Mouse (Mus musculus) cerebellum, postnatal 25 days (tissue): Measurements from ENCODE around the gene Disc1.
A peak's percentile ranks its signal among the peaks of the same experiment; 100 is the strongest.

Source experiments
- DNase-seq, 2 experiments: peaks; one replicate each; pipeline ENCODE4 v3.0.0; 2021; ENCODE audit warnings: mixed read lengths in 2 of 2

Disc1 gene

DNA sequence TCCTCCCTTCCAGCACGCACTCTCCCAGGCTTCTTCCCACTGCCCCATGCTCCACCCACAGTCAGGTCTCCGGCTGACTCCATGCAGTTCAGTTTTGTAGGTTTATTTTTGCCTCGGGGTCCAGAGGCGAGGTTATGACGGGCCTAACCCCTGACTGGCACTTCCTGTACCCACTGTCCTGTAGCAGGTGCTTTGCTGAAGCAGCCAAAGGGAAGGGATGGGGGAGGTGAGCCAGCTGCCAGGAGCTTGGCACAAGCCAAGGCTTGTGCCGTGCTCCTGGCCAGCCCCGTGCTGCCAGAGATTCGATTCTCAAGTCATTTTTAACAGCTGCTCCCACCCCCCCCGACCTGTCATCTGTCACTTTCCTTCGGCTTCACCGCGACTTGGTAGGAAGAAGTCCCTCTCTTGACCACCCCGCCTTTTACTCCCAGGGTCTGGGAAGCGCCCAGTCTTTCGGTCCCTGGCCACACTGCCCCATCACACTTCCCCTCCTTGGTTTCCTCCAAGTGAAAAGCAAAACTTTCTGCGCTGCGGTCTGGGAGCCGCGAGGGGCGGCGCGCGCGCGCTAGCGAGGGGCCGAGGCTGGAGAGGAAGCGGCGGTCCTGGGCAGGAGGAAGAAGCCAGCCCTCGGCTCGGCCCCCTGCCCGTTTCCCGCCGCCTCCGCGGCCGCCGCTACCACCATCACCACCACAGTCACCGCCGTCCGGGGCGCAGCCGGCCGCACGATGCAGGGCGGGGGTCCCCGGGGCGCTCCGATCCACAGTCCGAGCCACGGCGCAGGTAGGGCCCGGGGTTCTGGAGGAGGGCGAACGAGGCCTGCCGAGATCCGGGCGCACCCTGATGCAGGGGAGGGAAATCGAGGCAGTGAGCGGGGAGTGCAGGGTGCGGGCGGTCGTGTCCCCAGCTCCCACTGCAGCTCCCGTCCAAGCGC lies at the start of gene Disc1:
Gene Disc1 (plus strand): TSS at position 691 of the 931 bp plus-strand sequence.
- DNase-seq: peak; percentile 34 to 52

GRCm38 (mm10) chr8:125012695-125013627 lies 41.0 kb upstream of the Disc1 start, which contains the start of gene Tsnax:
TSS of gene Tsnax (plus strand) at chr8:125012997.
- DNase-seq: peak; percentile 93 to 95

GRCm38 (mm10) chr8:125024085-125024484 lies 29.9 kb upstream of the Disc1 start:
- no peak for DNase-seq

DNA sequence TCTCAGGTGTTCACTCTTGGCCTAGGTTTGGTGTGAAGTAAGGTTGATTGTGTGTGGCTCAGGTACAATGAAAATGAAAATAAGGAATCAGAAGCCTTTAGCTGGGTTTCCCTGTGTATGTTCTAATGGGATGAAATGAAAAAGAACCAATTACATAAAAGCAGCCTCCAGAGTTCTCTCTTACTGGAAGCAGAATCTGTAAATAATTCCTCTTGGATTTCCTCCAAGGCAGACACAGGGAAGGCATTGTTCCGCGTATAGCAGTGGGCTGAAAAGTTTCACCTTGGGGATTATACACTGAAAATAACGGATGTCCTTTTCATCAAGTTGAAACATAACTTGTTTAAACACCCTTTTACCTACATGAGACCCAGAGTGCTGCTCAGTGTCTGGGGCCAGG lies 26.8 kb upstream of the Disc1 start:
- no peak for DNase-seq

DNA sequence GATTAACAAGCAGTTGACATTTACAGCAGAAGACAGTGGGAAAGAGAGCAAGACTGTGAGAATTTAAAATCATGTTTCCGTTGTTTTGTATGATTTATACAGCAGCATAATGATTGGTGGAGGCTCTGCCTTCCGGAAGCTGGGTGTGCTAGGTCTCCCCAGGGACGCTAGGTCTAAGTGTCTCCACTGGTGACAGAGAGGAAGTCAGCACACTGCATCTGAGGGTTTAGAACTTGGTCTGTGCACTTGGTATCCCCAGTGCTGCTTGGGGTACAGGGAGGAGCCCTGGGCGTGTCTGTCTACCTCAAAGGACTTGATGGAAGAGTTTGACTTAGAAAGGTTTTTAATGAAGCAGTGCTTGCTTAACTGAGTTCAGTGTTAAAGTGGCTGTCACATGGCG lies 25.2 kb upstream of the Disc1 start:
- DNase-seq: no peak

DNA sequence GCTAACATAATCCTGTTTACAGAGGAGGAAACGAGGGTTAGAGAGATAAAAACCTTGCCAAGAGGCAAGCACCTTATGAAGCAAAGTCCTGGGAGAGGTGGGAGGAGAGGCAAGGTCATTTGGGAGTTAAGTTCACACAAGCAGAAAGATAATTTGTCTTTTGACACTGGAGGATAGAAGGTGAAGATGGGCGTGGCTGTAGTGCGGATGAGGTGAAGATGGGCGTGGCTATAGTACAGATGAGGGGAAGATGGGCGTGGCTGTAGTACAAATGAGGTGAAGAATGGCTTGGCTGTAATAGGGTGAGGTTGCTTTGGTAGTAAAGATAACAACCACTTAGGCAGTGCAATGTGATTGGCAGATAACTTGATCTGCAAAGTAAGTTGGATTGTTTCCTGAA lies 22.7 kb upstream of the Disc1 start:
- DNase-seq: no peak

GRCm38 (mm10) chr8:125034669-125035068 lies 19.3 kb upstream of the Disc1 start:
- DNase-seq: peak; percentile 88 to 93

DNA sequence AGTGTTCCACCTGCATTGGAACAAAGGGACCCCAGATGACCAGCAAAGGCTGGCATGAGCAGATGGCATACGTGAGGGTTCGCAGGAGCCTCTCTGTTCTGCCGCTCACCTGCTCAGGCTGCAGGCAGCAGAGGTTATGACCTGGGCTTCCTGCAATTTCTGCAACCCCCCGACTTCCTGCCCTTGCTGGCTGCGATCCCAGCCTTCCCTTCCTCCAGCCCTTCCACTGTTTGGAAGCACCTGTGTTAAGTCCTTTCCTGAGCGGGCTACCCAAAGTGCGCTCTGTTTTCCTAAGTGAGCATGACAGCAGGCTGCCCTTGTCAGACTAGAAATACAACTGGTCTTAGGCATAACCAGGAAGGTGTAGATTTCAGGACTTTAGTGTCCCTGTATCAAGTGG lies 16.9 kb upstream of the Disc1 start:
- no peak for DNase-seq

- DNase-seq: no peak
Observed at GRCm38 (mm10) chr8:125038731-125039130, 15.3 kb upstream of the Disc1 start.

DNA sequence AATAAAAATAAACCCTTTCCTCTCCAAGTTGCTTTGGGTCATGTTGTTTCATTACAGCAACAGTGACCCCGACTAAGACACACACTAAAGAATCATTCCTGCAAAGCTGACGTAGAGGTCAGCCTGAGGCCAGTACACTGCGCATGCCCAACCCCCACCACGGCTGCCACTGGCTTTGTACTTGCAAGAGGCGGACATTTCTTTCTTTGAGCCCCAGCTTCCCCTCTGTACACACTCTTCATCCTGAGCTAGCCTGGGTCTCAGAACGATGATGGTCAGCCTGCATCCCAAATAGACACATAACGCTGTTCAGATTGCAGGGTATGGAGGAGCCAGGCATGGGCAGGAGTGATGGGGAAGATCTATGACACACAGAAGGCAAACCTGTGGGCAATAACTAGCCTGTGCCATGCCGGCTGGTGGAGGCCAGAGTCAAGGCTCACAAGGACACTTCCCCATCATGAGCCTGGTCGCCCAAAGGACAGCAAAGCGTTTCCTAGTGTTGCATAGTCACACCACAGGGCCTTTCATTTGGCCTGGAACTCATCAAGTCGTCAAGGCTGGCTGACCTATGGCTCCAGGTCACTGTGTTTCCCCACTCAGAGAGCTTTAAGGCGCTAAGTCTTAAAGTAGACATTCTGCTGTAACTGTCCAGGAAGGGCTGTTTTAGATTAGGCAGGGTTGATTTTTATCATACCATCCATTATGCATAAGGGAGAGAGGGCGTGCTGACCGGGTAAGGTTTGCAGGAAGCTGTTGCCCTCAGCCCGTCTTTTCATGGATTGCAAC lies 13.2 kb upstream of the Disc1 start:
- DNase-seq: no peak

DNA sequence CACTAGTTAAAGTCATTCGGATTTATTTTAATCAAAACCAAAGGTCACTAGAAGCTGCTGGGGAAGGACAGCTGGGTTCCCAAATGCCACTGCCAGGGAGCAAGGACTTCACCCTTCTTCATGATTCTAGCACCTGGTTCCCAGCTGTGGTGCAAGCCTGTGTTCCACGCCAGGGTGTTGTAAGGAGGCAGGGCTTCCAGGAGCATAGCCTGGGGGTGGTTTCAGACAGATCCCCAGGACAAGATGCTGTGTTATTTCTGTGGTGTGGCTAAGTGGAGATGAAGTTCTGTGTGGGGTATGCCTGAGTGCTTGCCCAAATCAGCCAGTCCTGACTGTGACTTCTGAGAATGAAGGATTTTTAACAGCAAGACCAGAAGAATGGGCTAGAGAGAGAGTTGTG lies 12.5 kb upstream of the Disc1 start:
- no peak for DNase-seq

- DNase-seq: no peak
Observed at GRCm38 (mm10) chr8:125043394-125043793, 10.6 kb upstream of the Disc1 start.

DNA sequence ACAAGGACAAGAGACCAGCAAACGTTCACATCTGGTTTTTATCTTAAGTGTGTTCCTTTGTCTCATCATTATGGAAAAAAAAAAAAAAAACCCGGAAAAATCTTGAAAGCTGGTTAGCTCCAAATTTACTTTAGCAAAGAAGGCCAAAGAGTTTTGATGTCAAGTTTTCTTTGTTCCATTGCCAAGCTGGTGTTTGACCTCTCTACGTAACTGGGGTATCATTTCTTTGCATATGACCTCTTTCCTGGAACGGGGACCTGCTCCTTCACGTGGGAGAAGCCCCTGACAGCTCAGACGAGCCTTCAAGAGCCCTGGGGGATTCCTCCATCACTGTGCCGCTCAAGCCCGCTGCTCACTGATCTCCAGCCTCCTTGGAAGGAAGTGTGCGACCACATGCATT lies 10.1 kb upstream of the Disc1 start:
- no peak for DNase-seq

GRCm38 (mm10) chr8:125045760-125046159 lies 8.2 kb upstream of the Disc1 start:
- no peak for DNase-seq

DNA sequence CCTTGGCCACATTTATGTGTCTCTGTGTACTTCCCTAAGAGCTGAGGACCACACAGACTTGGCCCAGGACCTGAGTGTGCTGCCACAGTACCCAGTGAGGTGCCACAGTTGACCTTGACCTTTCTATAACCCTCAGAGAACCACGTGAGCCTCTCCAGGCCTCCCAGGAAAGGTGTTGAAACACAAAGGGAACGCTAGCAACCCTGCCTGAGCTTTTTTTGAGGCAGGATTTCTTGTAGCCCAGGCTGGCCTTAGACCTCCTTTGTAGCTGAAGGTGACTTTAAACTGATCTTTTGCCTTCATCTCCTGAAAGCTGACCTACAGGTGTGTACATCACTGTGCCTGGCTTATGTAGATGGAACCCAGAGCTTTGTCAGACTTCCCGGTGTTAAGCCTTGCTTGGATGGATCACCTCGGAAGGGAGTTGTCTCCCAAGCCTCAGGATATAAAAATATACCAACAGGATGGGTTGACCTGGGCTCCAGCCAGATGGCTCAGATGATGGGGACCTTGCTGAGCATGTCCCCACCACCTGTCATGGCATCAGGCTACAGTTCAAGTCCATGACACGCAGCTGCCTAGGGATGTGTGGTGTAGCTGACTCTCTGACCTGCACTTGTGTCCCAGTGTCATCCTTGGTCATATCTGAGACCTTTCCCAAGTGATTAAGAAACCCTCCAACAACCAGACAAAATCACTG lies 4.8 kb upstream of the Disc1 start:
- DNase-seq: no peak

GRCm38 (mm10) chr8:125049826-125050225 lies 4.2 kb upstream of the Disc1 start:
- no peak for DNase-seq

DNA sequence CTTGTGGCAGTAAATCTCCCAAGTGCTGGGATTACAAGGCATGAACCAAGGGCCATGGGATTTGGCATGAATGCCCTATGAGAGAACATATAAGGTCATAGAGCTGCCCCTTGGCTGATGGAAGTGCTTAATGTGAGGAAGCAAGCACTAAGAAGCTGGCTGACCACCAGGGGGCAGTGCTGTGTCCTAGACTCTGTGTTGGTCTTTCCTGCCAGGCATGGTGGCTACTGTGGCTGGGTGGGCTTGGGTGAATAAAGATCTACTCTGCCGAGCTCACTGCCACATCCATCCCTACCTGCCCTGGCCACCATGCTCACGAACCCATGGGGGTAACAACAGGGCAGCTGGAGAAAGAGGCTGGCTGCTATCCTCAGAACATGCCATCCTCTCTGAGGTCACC lies 2.0 kb upstream of the Disc1 start:
- DNase-seq: peak; percentile 77 to 89

DNA sequence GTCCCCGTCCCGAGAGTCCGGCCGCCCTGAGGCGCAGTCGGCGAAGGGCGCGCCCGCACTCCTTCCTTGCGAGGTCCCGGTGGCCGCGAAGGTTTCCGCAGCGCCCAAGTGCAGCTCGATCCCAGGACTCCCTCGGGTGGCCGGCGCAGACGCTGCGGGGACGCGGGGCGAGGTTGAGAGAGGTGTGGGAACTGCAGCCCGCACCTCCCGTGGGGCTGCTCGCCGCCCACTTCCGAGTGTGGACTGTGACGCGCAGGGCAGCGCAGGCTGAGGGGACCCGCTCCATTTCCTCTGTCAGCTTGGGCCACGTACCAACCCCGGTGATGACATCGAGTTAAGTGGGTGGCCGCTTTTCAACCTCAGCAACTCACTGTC lies 428 bp downstream of the Disc1 start:
- DNase-seq: peak; percentile 65 to 68

GRCm38 (mm10) chr8:125060904-125061303 lies 6.9 kb downstream of the Disc1 start:
- no peak for DNase-seq

- no peak for DNase-seq
Observed at GRCm38 (mm10) chr8:125065596-125065995, 11.6 kb downstream of the Disc1 start.

GRCm38 (mm10) chr8:125066913-125067595 lies 13.1 kb downstream of the Disc1 start:
- DNase-seq: peak; percentile 69 to 73
